Mouse (Mus musculus): ENCODE results near the gene Dlec1.

- TF ChIP-seq CTCF (IDR thresholded peaks at IDR 0.05; ENCODE audit: borderline replicate concordance, insufficient read depth, low read length) (no peak), POLR2A (IDR thresholded peaks at IDR 0.05; ENCODE audit: low read depth, low read length) (no peak)
These were observed 30.5 kb upstream of the Dlec1 start for GRCm38 (mm10) chr9:119071786-119072185.
